Mouse (Mus musculus) left cerebral cortex, postnatal 36 days (tissue): ENCODE results near the gene Acsl4. TPM values are rescaled to one million over a fixed set of nuclear protein-coding genes. Genes with fewer than 3 reads are reported as not detected.

Experiments
- DNase-seq, 2 experiments: peaks; one replicate each; pipeline ENCODE4 v3.0.0; 2021 to 2022; ENCODE audit warnings: low spot score in 2 of 2, mixed read lengths in 1 of 2
- intact Hi-C: fragments of 180-260 bp; cut with DNase I; formaldehyde crosslinking; loops from one replicate; pipeline ENCODE4 v1.15.1; 2025
- total RNA-seq, 2 experiments: library from RNA; stranded (reverse); gene quantifications; 2 replicates each; pipeline ENCODE4 v1.2.3; 2021

Acsl4 gene
- 10 to 100 TPM; 65.6 to 72.2 TPM for total RNA-seq

GRCm38 (mm10) chrX:142390247-142390908 lies at the start of gene Acsl4:
Gene Acsl4 (minus strand): TSS chrX:142390535.
- DNase-seq = peak; percentile 85 to 88
- intact Hi-C loops = no loop called here

- DNase-seq = no peak
- intact Hi-C loops = no loop called here
Observed at GRCm38 (mm10) chrX:142437971-142438504, 47.7 kb upstream of the Acsl4 start.

GRCm38 (mm10) chrX:142432846-142433245 lies 42.5 kb upstream of the Acsl4 start:
- intact Hi-C loops = no loop called here
- DNase-seq = no peak

GRCm38 (mm10) chrX:142427111-142427510 lies 36.8 kb upstream of the Acsl4 start:
- DNase-seq = no peak
- intact Hi-C loops = no loop called here

- no peak for DNase-seq
- intact Hi-C loops = no loop called here
Observed at GRCm38 (mm10) chrX:142426628-142427027, 36.3 kb upstream of the Acsl4 start.

GRCm38 (mm10) chrX:142413884-142414283 lies 23.5 kb upstream of the Acsl4 start:
- intact Hi-C loops = no loop called here
- DNase-seq = no peak

GRCm38 (mm10) chrX:142410060-142410459 lies 19.7 kb upstream of the Acsl4 start:
- intact Hi-C loops = no loop called here
- no peak for DNase-seq

- intact Hi-C loops = no loop called here
- no peak for DNase-seq
Observed at GRCm38 (mm10) chrX:142409338-142409737, 19.0 kb upstream of the Acsl4 start.

GRCm38 (mm10) chrX:142403114-142403513 lies 12.8 kb upstream of the Acsl4 start:
- no peak for DNase-seq
- intact Hi-C loops = no loop called here

GRCm38 (mm10) chrX:142398621-142399020 lies 8.3 kb upstream of the Acsl4 start:
- DNase-seq = no peak
- intact Hi-C loops = no loop called here

- intact Hi-C loops = no loop called here
- no peak for DNase-seq
Observed at GRCm38 (mm10) chrX:142390909-142391265, 552 bp upstream of the Acsl4 start.

- peak; percentile 21 for DNase-seq
- intact Hi-C loops = loop anchor here (5.0 to 10.0 kb wide), 2 partner anchors 143 to 415 kb away; no protein-coding TSS in a partner anchor
Observed at GRCm38 (mm10) chrX:142389581-142390159, 665 bp downstream of the Acsl4 start.

- no peak for DNase-seq
- intact Hi-C loops = loop anchor here (5.0 to 10.0 kb wide), 2 partner anchors 144 to 417 kb away; no protein-coding TSS in a partner anchor
Observed at GRCm38 (mm10) chrX:142388141-142388540, 2.2 kb downstream of the Acsl4 start.

- DNase-seq = no peak
- intact Hi-C loops = loop anchor here (5.0 to 10.0 kb wide), 2 partner anchors 145 to 417 kb away; no protein-coding TSS in a partner anchor
Observed at GRCm38 (mm10) chrX:142387634-142388033, 2.7 kb downstream of the Acsl4 start.

GRCm38 (mm10) chrX:142384918-142385317 lies 5.4 kb downstream of the Acsl4 start:
- DNase-seq = no peak
- intact Hi-C loops = loop anchor here (5.0 to 10.0 kb wide), 2 partner anchors 147 to 420 kb away; no protein-coding TSS in a partner anchor

- intact Hi-C loops = loop anchor here (10.0 kb wide), 1 partner anchor 425 kb away; no protein-coding TSS in a partner anchor
- DNase-seq = no peak
Observed at GRCm38 (mm10) chrX:142379894-142380293, 10.4 kb downstream of the Acsl4 start.

GRCm38 (mm10) chrX:142378048-142378447 lies 12.3 kb downstream of the Acsl4 start:
- DNase-seq = no peak
- intact Hi-C loops = no loop called here

- DNase-seq = no peak
- intact Hi-C loops = no loop called here
Observed at GRCm38 (mm10) chrX:142377358-142377757, 13.0 kb downstream of the Acsl4 start.

- intact Hi-C loops = no loop called here
- no peak for DNase-seq
Observed at GRCm38 (mm10) chrX:142376747-142377146, 13.6 kb downstream of the Acsl4 start.

- no peak for DNase-seq
- intact Hi-C loops = no loop called here
Observed at GRCm38 (mm10) chrX:142375519-142375918, 14.8 kb downstream of the Acsl4 start.

- intact Hi-C loops = loop anchor here (2.0 kb wide), 1 partner anchor 154 kb away; no protein-coding TSS in a partner anchor
- peak in 1 of 2 experiments; percentile 12 for DNase-seq
Observed at GRCm38 (mm10) chrX:142372393-142372792, 17.9 kb downstream of the Acsl4 start.
